Mouse (Mus musculus) gastrocnemius, postnatal 25 days (tissue): ENCODE measurements around the gene Plekha6. TPM values are rescaled to one million over a fixed set of nuclear protein-coding genes. Genes with fewer than 3 reads are reported as not detected.

ENCODE experiments used
- DNase-seq: peaks from one replicate; pipeline ENCODE4 v3.0.0; 2022
- total RNA-seq, 2 experiments: library from RNA; stranded (reverse); gene quantifications; 1 replicate in 1 of 2; 2 replicates in 1 of 2; pipeline ENCODE4 v1.2.3; 2021

The Plekha6 gene
- total RNA-seq, 2 experiments from 2014 or later = 12.7 to 14.4 TPM

DNA sequence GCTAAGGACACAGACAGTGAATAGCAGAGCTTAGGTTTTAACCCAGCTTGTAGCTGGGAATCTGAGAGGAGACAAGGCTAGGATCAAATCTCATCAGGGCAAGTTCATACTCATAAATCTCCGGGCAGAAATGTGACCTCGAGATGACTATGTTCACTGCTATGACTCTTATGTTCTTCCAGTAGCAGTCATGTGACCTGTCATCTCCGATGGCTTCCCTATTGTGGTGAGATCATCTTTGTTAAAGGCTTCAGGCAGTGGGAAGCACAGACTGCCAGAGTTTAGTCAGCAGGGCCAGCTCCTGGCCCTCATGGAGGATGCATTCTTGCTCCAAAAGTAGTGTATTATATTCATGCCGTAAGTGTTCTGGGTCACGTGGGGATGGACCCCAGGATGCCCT, 113.0 kb downstream of the Plekha6 start:
- DNase-seq = no peak

DNA sequence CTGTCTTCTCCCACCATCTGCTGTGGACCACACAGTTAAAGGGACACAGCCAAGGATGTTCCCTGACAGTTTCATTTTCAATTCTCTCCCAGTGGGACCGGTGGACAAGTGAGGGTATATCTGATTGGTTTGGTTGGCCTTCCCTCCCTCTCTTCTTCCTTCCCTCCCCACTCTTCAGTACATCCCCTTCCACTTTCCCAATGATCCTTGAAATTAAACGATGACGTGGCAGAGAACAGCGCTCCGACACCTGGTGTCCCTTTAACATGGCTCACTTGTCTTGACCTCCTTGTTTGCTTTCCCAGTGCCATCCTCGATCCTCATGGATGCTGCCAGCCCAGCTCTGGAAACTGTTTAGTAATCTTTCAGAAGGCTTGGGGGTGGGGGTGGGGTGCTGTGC, 114.5 kb downstream of the Plekha6 start:
- DNase-seq = no peak

DNA sequence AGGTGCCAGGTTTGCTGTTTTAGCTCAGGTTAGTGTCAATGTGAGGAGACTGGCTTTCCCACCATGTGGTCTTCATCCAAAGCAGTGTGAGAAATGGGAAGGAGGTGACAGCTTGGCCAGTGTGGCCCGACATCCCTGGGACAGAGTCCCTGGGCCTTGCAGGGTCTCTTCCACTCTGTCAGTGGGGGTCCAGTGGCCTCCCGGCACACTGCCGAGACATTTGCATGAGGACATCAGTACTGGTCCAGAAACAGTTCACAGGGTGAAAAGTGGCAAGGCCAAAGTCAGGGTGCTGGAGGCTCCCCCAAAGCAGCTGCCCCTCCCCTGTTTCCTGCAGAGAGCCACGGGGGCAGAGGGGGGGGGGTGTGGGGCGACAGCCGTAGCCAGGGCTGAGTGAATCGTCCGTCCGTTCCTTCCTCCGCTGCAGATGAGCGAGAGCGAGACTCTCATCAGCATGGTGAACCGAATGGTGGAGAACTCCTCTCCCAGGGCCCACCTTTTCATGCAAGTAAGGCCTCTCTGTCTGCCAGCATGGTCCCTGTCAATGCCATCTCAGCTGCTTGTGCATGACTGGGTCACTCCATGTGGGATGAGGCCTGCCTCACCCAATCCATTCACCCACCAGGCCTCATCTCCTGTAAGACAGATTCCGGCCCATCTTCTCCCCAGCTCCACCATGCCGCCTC, 115.1 kb downstream of the Plekha6 start:
- DNase-seq = no peak

DNA sequence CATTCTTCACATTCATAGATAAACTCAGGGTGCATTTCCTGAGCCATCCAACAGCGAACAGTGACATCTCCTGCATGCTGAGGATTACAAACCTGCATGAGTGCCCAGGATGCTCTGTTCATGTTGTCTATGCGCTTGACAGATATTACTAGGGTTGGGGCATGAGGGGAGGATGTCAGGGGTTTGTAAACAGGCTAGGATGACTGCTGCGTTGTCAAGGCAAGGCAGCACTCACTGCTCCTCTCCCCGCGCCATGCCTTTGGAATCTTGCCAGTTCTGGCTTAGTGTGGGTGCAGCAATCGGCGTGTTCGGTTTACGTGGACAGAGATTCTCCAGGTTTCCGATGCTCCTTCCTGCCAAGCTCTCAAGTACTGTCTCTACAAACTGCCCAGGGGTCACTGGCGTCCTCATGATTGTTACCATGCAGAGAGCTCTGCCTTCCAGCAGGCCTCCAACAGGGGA, 115.7 kb downstream of the Plekha6 start:
- no peak for DNase-seq

DNA sequence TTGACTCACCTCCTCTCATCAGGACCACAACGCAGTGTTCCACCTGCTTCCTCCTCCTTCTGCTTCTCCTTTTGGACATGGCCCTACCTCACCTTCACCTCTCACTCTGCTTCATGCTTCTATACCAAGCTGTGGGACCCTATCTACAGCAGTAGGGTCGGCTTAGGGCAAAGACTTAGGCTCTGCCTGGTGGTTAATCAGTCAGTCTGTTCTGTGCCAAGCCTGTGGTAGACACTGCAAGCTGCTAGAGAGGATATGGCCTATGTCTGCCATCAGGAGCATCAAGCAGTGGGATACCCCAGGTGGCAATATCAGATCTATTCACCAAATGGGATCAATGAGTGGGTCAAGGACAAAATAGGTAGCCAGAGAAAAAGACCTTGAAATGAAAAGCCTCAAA, 116.5 kb downstream of the Plekha6 start:
- no peak for DNase-seq

DNA sequence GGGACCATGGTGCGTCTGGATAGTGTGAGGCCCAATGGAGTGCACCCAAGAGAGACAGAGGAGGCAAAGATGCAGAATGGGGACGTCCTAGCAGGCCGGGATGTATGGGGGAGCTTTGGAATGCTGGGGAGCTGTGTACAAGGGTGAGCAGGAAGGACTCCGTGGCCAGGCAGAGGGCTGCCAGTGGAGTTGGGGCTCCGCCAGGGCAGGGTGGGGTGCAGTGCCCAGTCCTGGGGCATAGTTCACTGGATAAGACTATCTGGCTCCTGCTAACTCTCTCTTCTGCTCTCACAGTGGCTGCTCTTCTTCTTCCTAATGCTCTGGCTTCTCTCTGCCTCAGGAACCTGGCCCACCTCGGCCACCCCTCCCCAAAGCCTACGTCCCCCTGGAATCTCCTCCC, 121.9 kb downstream of the Plekha6 start:
- DNase-seq = no peak

DNA sequence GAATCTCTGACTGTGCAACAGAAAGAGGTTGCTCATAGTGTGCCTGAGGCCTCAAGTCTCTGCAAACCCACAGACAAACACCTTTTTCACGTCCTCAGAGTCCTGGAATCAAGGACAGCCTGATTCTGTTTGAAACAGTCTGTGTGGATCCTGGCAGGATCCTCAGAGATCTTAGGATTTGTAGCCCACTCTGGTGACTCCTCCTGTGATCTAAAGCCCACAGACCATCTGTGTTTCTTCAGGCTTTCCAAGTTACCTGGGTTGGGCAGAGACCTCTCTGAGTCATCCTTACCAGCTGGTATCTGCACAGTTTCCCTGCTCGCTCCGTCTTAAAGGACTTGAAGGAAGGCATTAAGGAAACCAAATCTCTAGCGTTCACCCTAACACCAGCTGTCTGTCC, 123.0 kb downstream of the Plekha6 start:
- DNase-seq = no peak

DNA sequence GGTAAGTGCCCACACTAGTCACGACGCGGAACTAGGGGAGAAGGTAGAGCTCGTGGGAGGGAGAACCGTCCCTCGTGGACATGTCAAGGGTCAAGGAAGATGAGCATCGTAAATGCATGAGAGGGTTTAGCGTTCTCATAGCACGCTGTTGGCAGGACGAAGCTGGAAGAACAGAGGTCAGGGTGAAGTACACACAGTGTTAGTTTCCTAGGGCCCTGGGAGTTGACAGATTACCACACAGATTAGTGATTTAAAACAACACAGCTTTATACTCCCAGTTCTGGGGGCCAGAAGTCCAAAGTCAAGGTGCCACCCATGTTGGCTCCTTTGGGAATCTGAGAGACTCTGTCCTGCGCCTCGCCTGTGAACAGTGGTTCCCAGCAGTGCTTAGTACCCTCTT, 123.9 kb downstream of the Plekha6 start:
- no peak for DNase-seq

DNA sequence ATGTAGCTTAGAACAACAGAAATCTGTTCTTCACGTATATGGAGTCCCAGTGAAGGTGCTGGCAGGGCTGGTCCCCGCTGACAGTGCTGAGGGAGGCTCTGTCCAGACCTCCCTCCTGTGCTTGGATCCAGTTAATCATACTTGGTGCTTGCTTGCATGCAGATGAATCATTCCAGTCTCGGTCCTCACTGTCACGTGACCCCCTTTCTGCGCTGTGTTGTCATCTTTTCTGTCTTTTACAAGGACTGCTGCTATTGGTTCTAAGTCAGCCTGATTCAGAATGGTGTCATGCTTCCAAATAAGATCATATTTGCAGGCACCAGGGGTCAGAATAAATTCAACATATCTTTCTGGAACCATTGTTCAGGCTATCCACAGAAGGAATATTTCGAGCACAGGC, 127.9 kb downstream of the Plekha6 start:
- no peak for DNase-seq

DNA sequence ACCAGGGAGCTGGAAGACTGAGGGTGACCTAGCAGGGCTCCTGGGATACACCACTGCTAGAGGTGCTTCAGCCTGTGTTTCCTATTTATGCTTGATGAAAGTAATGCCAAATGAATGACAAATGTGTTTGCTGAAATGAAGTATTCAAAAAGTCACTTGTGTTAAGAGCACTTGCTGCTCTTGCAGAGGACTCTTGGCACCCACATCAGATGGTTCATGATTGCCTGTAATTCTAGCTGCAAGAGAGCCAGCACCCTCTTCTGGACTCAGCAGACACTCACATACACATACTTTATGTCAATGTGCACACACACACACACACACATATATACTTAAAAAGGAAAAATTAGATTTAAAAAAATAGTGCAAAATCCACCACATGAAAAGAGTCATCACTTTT, 128.6 kb downstream of the Plekha6 start:
- no peak for DNase-seq

DNA sequence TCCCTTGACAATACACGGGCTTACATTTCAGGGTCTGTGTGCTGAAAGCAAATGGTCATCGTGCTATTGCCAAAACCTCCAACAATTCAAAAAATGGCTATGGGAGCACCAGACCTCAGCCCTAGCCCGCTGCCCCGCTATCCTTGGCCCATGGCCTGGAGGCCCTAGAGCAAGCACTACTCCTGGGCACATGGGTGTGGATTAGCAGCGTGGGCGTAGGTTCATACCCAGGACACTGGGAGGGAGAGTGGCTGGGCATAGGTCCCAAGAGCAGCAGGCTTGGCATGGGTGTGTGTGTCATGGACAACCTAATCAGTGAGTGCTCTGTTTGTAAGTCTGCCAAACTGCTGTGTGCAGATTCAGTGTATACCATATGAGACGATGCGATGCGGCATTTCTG, 132.4 kb downstream of the Plekha6 start:
- DNase-seq = peak; percentile 49

DNA sequence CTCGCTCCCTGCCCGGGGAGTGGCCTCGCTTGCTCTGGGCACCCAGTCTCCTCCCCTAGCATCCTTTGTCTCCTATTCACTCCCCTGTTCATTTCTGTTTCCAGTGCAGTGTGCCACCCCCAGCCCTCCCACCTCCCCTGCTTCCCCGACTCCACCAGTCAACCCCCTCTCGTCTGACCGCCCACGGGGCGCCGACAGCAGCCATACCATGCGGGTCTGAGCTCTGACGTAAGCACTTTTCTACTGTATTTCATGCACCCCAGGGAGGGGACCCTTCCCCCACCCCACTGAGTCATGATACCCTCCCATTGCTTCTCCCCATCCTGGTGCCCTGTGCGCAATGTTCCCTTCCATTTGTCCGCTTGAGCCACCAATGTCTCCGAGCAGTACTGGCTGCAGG, 134.8 kb downstream of the Plekha6 start:
- no peak for DNase-seq

DNA sequence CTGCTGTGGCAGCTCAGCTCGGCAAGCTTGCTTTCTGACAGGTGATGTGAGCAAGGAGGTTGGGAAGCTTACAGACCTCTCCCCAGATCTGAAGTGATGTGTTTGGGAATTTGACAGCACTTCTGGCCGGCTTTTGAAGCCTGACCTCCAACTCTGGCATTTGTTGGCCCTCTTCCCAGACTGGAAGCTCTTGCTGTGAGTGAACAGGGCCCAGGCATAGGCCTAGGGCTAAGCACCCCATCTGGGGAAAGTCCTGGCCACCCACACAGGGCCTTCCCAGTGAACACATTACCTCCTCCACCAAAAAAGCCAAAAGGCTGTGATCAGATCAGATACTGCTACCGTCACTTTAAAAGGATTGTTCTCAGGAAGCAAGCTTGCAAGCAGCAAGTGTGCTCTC, 138.5 kb downstream of the Plekha6 start:
- peak; percentile 35 for DNase-seq

DNA sequence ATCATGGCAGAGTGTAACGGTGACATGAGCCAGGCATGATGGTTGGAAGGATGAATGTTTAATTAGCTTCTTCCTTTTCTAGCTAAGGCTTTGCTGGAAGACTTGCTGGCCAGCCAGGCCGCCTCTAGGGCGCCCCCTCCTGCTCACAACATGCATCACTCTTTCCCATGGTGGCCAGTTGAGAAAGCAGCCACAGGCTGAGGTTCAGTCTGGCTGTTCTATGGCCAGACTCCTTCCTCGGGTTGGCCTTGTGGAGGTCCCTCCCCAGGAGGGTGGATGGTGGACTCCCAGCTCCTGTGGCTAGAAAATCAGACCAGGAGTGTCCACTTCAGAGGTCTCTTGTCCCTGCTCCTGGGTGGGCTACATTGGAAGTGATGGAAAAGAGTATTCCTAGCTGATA, 142.8 kb downstream of the Plekha6 start:
- peak; percentile 71 for DNase-seq

DNA sequence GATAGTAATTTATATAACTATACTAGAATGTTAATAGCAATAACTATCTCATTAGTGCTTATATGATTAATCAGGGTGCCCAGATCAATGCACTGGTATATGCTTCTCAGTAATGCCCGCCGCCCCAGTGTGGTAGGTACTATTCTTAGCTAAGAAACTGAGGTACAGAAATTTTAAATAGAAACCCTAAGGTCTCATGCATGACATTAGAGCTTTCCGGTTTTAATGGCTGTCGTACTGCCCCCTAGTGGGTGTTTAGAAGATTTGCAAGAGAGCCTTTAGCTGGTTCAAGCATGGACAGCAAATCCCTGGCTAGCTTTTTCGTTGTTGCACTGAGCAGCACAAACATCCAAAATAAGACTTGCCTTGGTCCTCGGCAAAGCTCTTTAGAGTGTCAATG, 143.3 kb downstream of the Plekha6 start:
- DNase-seq = no peak

DNA sequence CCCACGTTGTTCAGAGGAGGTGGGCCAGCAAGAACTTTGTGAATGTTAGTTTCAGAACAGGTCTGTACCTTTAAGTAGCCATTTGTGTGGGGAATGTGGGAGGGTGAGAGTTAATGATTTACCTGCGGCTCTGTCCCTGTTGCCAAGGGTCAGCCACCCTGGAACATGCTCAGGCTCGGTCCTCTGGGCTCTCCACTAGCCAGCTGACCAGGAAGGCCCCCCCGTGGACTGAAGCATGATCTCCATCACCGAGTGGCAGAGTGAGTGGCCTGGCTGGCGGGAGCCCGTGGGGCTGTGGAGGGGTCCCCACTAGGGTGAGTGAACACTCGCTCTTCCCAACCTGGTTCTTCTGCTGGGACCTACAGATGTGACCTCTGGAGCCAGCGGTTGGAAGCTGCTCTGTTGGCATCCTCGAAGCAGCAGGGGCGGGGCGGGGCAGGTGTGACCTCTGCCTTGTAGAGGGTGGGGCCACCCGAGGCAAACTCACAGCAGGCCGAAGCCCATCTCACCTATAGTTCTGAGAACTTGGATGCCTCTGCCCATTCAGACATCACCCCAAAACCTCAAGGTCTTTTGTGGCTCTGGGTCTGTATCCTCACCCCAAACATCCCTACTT, 145.8 kb downstream of the Plekha6 start, which contains the start of gene Golt1a:
Golt1a (plus strand) TSS at position 149 of the 616 bp plus-strand sequence.
- DNase-seq = no peak

DNA sequence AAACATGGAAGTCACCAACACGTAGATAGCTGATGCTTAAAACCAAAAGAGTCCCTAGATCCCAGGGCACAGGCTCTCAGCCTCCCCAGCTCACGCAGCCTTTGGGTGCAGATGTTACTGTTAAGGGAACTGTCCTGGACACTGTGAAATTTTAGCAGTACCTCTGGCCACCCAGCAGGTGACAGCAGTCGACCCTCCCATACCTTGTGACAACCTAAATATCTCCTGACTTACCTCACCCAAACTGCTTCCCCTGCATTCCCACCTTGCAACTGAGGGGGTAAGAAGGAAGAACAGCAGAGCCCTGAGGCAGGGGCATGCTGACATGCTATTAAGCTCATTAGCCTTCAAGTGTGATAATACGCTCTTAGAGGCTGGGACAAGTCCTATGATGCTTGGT, 147.2 kb downstream of the Plekha6 start:
- DNase-seq = no peak

DNA sequence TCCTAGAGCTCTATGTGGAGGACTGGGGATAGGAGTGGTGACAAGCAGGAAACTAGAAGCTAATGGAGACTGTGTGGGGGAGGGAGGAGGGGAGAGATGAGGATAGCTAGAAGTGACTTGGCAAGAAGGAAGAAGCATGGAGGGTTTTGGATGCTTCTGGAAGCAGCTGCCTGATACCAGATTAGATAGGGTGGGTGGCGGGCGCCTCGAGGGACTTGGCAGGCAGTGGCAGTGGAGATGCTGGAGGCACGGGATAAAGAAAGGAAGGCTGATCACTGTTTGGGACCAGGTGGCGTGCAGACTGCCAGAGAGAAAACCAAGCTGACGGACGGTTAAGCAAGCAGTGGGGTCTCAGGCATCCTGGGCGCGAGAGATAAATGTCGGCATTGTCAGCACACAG, 147.9 kb downstream of the Plekha6 start:
- DNase-seq = no peak

DNA sequence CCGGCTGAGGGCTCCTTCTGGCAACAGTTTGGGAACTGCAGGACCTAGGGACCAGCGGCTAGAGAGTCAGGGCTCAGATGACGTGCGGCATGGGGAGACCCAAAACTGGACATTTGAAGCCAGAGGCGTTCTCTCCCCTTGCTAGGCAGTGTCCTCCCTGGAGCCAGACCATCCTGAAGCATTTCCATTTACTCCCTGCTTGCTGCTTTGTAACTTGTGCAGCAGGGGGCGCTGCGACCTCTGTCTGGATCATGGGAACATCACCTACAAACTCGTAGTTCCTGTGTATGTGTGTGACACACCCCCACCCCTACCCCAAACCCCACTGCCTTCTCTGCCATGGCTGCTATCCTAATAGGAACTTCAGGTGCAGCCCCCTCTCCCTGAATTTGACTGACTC, 150.4 kb downstream of the Plekha6 start:
- no peak for DNase-seq

DNA sequence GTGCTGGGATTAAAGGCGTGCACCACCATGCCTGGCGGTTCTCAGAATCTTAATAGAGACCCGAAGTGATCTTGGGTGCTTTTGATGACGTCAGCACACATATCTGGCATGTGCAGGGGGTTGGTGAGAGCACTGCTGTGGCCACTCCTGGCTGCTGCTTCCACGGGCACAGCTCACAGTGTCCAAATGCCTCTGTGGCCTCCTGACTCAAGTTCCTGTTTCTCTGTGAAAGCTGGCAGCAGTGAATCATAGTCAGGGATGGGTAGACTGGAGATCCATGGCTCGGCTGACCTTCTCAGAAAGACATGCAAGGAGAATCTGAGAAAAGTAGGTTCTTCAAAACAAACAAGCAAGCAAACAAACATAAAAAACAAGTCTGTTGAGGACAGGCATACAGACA, 151.8 kb downstream of the Plekha6 start:
- no peak for DNase-seq

DNA sequence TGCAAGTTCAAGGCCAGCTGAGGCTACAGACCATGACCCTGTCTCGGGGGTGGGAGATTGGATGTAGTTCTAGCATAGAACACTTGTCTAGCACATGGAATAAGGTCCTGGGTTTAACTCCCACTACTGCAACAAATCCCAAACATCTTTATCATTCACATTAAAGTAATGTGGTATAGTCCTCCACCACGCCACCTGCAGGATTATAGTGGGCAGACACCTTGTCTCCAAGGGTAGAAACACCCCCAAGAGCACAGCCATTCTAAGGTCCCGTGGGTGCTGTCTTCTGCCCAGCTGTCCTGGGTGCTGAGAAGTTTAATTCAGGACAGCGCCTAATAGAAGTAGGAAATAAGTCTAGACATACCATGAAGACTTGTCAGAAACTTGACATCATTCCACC, 152.6 kb downstream of the Plekha6 start:
- no peak for DNase-seq

DNA sequence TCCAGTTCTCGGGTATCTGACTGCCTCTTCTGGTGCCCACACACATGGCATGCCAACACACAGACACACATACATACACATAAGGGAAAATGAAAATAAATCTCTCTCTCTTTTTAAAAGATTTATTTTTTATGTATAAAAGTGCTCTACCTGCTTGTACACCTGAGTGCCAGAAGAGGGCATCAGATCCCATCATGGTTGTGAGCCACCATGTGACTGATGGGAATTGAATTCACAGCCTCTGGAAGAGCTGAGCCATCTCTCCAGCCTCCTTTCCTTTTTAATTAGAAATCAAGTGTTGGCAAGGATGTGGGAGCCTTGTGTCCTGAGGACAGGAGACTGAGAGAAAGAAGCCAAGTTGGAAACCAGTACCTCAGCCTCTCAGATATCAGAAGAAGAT, 153.1 kb downstream of the Plekha6 start:
- DNase-seq = no peak

DNA sequence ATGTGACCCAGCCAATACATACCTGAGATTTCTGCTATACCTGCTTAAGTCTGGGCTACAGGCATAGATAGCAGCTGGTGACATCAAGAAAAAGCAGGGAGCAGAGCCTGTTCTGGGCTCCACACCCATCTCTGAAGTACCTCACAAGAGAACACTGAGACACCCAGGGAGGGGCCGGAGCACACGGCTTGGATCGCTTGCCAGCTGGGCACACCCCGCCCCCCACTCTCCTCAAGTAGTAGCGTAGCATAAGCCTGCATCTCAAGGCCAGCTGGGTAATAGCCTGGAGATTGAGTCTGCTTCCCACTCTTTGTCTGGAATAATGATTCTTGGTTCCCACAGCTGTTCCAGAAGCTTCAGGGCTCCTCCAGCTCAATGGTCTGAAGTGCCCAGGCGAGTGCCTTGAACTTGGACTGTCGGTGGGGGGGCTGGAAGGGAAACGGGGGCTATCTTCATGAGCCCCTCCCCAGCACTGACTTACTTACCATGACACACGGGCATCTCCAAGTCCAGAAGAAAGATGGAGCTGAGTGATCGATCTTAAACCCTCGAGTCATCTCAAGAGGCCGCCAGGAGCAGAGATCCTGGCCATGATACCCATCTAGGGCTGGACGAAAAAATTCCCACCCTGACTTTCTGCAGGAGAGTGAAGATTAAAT, 157.4 kb downstream of the Plekha6 start, which contains the start of gene Kiss1:
Kiss1 (plus strand) TSS at position 609 of the 659 bp plus-strand sequence.
- DNase-seq = no peak

DNA sequence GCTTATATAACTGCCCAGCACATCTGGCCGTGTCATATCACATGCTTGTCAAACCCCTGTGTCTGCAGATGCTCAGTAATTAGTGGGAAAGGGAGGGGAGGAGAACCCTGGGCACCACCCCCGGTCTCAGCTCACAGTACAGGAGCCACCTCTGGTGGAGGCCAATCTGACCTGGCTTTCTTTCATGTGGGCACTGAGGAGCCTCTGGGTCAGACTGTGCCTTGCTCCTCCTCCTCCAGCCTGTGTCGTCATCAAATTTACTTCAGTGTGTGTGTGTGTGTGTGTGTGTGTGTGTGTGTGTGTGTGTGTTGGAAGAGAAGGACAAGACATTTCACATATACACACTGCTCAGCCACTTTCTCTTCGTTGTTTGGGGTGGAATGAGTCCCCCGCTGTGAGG, 159.3 kb downstream of the Plekha6 start:
- DNase-seq = no peak
